Mouse (Mus musculus): ENCODE measurements at regions not wholly inside any gene's neighbourhood (a gene's known extent, or its start where the extent isn't known, plus 50 kb on each side); places are given as distances from the start of the nearest gene placed in this dataset.

DNA sequence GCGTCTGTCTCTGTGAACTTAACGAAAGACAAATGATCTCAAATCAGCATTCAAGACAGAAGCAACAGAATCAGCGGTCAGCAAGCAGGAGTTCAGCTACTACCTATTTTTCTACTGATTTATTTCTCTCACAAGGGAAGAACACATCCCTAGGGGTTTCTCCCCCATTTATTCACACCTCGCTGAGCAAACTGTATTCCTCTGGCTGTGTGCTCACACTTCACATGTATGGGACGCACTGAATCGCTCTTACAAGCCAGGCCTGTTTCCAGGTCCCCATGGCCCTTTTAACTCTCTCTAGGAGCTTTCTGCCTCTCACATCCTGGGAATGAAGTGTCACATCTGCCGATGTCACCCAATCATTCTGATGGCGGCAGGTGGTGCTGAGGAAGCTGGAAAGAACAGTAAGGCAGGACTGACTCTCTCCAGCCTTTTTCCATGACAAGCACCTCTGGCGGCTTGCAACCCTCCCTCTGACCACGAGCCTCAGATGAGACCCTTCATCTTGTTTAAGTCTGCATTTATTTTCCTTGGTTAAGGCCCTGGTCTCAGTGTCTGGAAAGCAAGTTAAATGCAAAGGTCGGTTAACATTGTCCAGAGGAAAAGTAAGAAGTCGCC is 350.3 kb downstream of the 1500009L16Rik start:
- WGBS = 60% methylated on average over 12 of the region's 12 CpGs
- no peak overlapping the region for H3K4me2 ChIP-seq (ENCODE audit: low read depth, low read length)
- peaks cover 8% of the 10 kb centered on the region for H3K9me3 ChIP-seq (replicated peaks; ENCODE audit: control insufficient read depth, low read length)
- no peak overlapping the region for H3K4me3 ChIP-seq (ENCODE audit: low read length)
- no peak for ATAC-seq (replicated peaks; ENCODE audit: extremely low read depth, insufficient read depth, low FRiP score)
- H3K27me3 ChIP-seq (ENCODE audit: control insufficient read depth, insufficient read depth, low read length) = no peaks in the 10 kb centered on the region
- no peak overlapping the region for H3K9ac ChIP-seq (ENCODE audit: low read length)
- no peaks in the 10 kb centered on the region for H3K36me3 ChIP-seq (ENCODE audit: control insufficient read depth, insufficient read depth)
- peaks cover 5% of the 10 kb centered on the region for H3K4me1 ChIP-seq (ENCODE audit: control insufficient read depth, insufficient read depth, low read length)
- H3K27ac ChIP-seq (ENCODE audit: low read length) = no peak overlapping the region

- no peak overlapping the region for H3K27ac ChIP-seq (ENCODE audit: low read length)
- H3K4me2 ChIP-seq (ENCODE audit: low read depth, low read length) = no peak overlapping the region
- no peak for ATAC-seq (replicated peaks; ENCODE audit: extremely low read depth, insufficient read depth, low FRiP score)
- H3K9me3 ChIP-seq (replicated peaks; ENCODE audit: control insufficient read depth, low read length) = peaks cover 8% of the 10 kb centered on the region
- H3K36me3 ChIP-seq (ENCODE audit: control insufficient read depth, insufficient read depth) = no peaks in the 10 kb centered on the region
- H3K27me3 ChIP-seq (ENCODE audit: control insufficient read depth, insufficient read depth, low read length) = no peaks in the 10 kb centered on the region
- WGBS = 51% methylated on average over 4 of the region's 4 CpGs
- H3K9ac ChIP-seq (ENCODE audit: low read length) = no peak overlapping the region
- H3K4me1 ChIP-seq (ENCODE audit: control insufficient read depth, insufficient read depth, low read length) = no peaks in the 10 kb centered on the region
- H3K4me3 ChIP-seq (ENCODE audit: low read length) = no peak overlapping the region
Observed at GRCm38 (mm10) chr10:84075581-84075980, 352.9 kb downstream of the 1500009L16Rik start.

GRCm38 (mm10) chr10:84080236-84080635 is 357.6 kb downstream of the 1500009L16Rik start:
- Histone ChIP-seq H3K4me1 (ENCODE audit: control insufficient read depth, insufficient read depth, low read length) (no peaks in the 10 kb centered on the region), H3K27ac (ENCODE audit: low read length) (no peak overlapping the region), H3K4me3 (ENCODE audit: low read length) (no peak overlapping the region), H3K9ac (ENCODE audit: low read length) (no peak overlapping the region), H3K9me3 (replicated peaks; ENCODE audit: control insufficient read depth, low read length) (peaks cover 8% of the 10 kb centered on the region), H3K36me3 (ENCODE audit: control insufficient read depth, insufficient read depth) (no peaks in the 10 kb centered on the region), H3K27me3 (ENCODE audit: control insufficient read depth, insufficient read depth, low read length) (no peaks in the 10 kb centered on the region), H3K4me2 (ENCODE audit: low read depth, low read length) (no peak overlapping the region)
- 67% methylated on average over 6 of the region's 6 CpGs for WGBS
- ATAC-seq (replicated peaks; ENCODE audit: extremely low read depth, insufficient read depth, low FRiP score) = no peak

DNA sequence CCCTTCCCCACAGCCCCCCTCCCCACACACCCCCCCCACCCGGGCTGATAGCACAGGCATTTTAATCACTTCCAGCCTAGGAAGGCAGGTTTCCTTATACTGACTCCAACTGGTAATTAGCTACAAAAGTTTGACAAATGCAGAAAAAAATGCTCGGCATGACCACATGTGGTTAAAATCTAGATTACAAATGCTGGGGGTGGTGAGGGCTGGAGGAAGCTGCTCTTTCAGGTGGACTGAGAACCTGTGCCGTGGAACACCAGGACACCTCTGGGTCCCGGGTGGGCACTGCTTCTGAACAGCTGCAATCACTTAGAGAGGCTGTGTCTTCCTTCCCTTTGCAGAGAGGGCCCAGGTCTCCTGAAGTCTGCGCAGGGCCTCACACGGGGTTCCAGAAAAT is 358.7 kb downstream of the Nuak1 start:
- no peak overlapping the region for H3K4me2 ChIP-seq (ENCODE audit: low read depth, low read length)
- no peak for ATAC-seq (replicated peaks; ENCODE audit: extremely low read depth, insufficient read depth, low FRiP score)
- H3K9ac ChIP-seq (ENCODE audit: low read length) = no peak overlapping the region
- no peaks in the 10 kb centered on the region for H3K36me3 ChIP-seq (ENCODE audit: control insufficient read depth, insufficient read depth)
- H3K27me3 ChIP-seq (ENCODE audit: control insufficient read depth, insufficient read depth, low read length) = no peaks in the 10 kb centered on the region
- H3K4me3 ChIP-seq (ENCODE audit: low read length) = no peak overlapping the region
- H3K9me3 ChIP-seq (replicated peaks; ENCODE audit: control insufficient read depth, low read length) = peaks cover 8% of the 10 kb centered on the region
- 35% methylated on average over 6 of the region's 6 CpGs for WGBS
- H3K4me1 ChIP-seq (ENCODE audit: control insufficient read depth, insufficient read depth, low read length) = no peaks in the 10 kb centered on the region
- H3K27ac ChIP-seq (ENCODE audit: low read length) = no peak overlapping the region

DNA sequence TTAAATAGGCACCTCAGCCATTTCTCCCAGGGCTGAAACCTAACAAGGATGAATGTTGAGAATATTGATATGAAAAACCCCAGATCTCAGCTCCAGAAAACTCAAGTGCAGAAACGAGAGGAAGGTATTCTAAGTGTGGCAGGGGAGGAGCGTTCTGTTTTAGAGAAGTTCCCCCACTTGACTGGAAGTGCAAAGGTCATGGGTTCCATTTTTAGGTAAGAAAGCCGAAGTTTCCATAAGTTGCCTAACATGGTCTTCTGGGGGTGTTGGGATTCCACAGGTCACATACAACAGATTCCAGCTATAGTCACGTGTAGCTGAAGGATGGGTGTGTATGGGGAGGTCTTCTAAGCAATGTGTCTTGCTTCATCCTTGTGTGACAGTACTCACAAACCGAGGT is 352.9 kb downstream of the Nuak1 start:
- no peak overlapping the region for H3K27ac ChIP-seq (ENCODE audit: low read length)
- no peaks in the 10 kb centered on the region for H3K27me3 ChIP-seq (ENCODE audit: control insufficient read depth, insufficient read depth, low read length)
- no peak overlapping the region for H3K9ac ChIP-seq (ENCODE audit: low read length)
- H3K9me3 ChIP-seq (replicated peaks; ENCODE audit: control insufficient read depth, low read length) = no peaks in the 10 kb centered on the region
- no peak overlapping the region for H3K4me2 ChIP-seq (ENCODE audit: low read depth, low read length)
- 66% methylated on average over 5 of the region's 5 CpGs for WGBS
- no peak for ATAC-seq (replicated peaks; ENCODE audit: extremely low read depth, insufficient read depth, low FRiP score)
- H3K36me3 ChIP-seq (ENCODE audit: control insufficient read depth, insufficient read depth) = no peaks in the 10 kb centered on the region
- H3K4me1 ChIP-seq (ENCODE audit: control insufficient read depth, insufficient read depth, low read length) = no peaks in the 10 kb centered on the region
- H3K4me3 ChIP-seq (ENCODE audit: low read length) = no peak overlapping the region

GRCm38 (mm10) chr10:84087929-84088328 is 352.5 kb downstream of the Nuak1 start:
- Histone ChIP-seq H3K27ac (ENCODE audit: low read length) (no peak overlapping the region), H3K27me3 (ENCODE audit: control insufficient read depth, insufficient read depth, low read length) (no peaks in the 10 kb centered on the region), H3K4me3 (ENCODE audit: low read length) (no peak overlapping the region), H3K36me3 (ENCODE audit: control insufficient read depth, insufficient read depth) (no peaks in the 10 kb centered on the region), H3K9ac (ENCODE audit: low read length) (no peak overlapping the region), H3K9me3 (replicated peaks; ENCODE audit: control insufficient read depth, low read length) (no peaks in the 10 kb centered on the region), H3K4me2 (ENCODE audit: low read depth, low read length) (no peak overlapping the region), H3K4me1 (ENCODE audit: control insufficient read depth, insufficient read depth, low read length) (no peaks in the 10 kb centered on the region)
- no peak for ATAC-seq (replicated peaks; ENCODE audit: extremely low read depth, insufficient read depth, low FRiP score)
- WGBS = 84% methylated on average over 3 of the region's 3 CpGs

GRCm38 (mm10) chr10:84088799-84089778 is 351.3 kb downstream of the Nuak1 start:
- H3K27me3 ChIP-seq (ENCODE audit: control insufficient read depth, insufficient read depth, low read length) = no peaks in the 10 kb centered on the region
- H3K4me1 ChIP-seq (ENCODE audit: control insufficient read depth, insufficient read depth, low read length) = no peaks in the 10 kb centered on the region
- no peak for ATAC-seq (replicated peaks; ENCODE audit: extremely low read depth, insufficient read depth, low FRiP score)
- no peak overlapping the region for H3K9ac ChIP-seq (ENCODE audit: low read length)
- H3K4me3 ChIP-seq (ENCODE audit: low read length) = no peak overlapping the region
- H3K27ac ChIP-seq (ENCODE audit: low read length) = no peak overlapping the region
- no peaks in the 10 kb centered on the region for H3K9me3 ChIP-seq (replicated peaks; ENCODE audit: control insufficient read depth, low read length)
- WGBS = 71% methylated on average over 18 of the region's 18 CpGs
- H3K36me3 ChIP-seq (ENCODE audit: control insufficient read depth, insufficient read depth) = no peaks in the 10 kb centered on the region
- no peak overlapping the region for H3K4me2 ChIP-seq (ENCODE audit: low read depth, low read length)

- H3K36me3 ChIP-seq (ENCODE audit: control insufficient read depth, insufficient read depth) = no peaks in the 10 kb centered on the region
- WGBS = 92% methylated on average over 4 of the region's 4 CpGs
- ATAC-seq (replicated peaks; ENCODE audit: extremely low read depth, insufficient read depth, low FRiP score) = no peak
- H3K4me2 ChIP-seq (ENCODE audit: low read depth, low read length) = no peak overlapping the region
- no peaks in the 10 kb centered on the region for H3K9me3 ChIP-seq (replicated peaks; ENCODE audit: control insufficient read depth, low read length)
- no peak overlapping the region for H3K27ac ChIP-seq (ENCODE audit: low read length)
- H3K27me3 ChIP-seq (ENCODE audit: control insufficient read depth, insufficient read depth, low read length) = no peaks in the 10 kb centered on the region
- no peak overlapping the region for H3K9ac ChIP-seq (ENCODE audit: low read length)
- no peaks in the 10 kb centered on the region for H3K4me1 ChIP-seq (ENCODE audit: control insufficient read depth, insufficient read depth, low read length)
- no peak overlapping the region for H3K4me3 ChIP-seq (ENCODE audit: low read length)
Observed at GRCm38 (mm10) chr10:84093919-84094318, 346.5 kb downstream of the Nuak1 start.

GRCm38 (mm10) chr10:84097196-84097595 is 343.2 kb downstream of the Nuak1 start:
- H3K27ac ChIP-seq (ENCODE audit: low read length) = no peak overlapping the region
- 33% methylated on average over 5 of the region's 5 CpGs for WGBS
- no peaks in the 10 kb centered on the region for H3K36me3 ChIP-seq (ENCODE audit: control insufficient read depth, insufficient read depth)
- ATAC-seq (replicated peaks; ENCODE audit: extremely low read depth, insufficient read depth, low FRiP score) = no peak
- no peaks in the 10 kb centered on the region for H3K4me1 ChIP-seq (ENCODE audit: control insufficient read depth, insufficient read depth, low read length)
- no peak overlapping the region for H3K4me2 ChIP-seq (ENCODE audit: low read depth, low read length)
- H3K9ac ChIP-seq (ENCODE audit: low read length) = no peak overlapping the region
- no peaks in the 10 kb centered on the region for H3K27me3 ChIP-seq (ENCODE audit: control insufficient read depth, insufficient read depth, low read length)
- no peaks in the 10 kb centered on the region for H3K9me3 ChIP-seq (replicated peaks; ENCODE audit: control insufficient read depth, low read length)
- no peak overlapping the region for H3K4me3 ChIP-seq (ENCODE audit: low read length)
